Mouse (Mus musculus): Measurements from ENCODE around the gene Nlgn1.

DNA sequence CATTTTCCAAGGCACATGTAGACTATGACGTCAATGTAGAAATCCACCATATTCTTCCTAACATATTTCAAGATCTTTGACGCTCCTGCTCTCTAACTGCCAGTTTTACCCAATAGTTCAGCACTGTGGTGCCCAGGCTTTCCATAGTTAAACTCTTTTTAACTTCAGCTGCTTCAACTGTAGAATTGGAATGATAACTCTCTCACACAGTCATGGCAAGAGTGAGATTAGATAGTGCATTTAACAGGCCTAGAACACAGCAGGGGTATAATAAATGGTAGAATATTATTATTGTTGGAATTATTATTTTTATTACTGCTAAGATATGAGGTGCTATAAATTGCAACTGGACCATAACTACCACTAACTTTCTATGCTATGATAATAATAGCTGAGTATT, 574.4 kb downstream of the Nlgn1 start:
- TF ChIP-seq ZNF384 (IDR thresholded peaks at IDR 0.05; ENCODE audit: low read depth, low read length) (no peak), ZC3H11A (IDR thresholded peaks at IDR 0.05; ENCODE audit: borderline replicate concordance, low read depth, low read length) (no peak), MAFK (IDR thresholded peaks at IDR 0.05; ENCODE audit: insufficient read depth, low read depth, low read length) (no peak), HCFC1 (IDR thresholded peaks at IDR 0.05; ENCODE audit: borderline replicate concordance, insufficient read depth, low read length) (no peak), CHD2 (IDR thresholded peaks at IDR 0.05; ENCODE audit: low read depth, low read length) (no peak)
